Mouse (Mus musculus) bone marrow macrophage, adult 2 months (primary cell): ENCODE measurements around the gene Tnn. TPM values are rescaled to one million over a fixed set of nuclear protein-coding genes. Genes with fewer than 3 reads are reported as not detected.
A peak's percentile ranks its signal among the peaks of the same experiment; 100 is the strongest.

Experiments used
- H3K27ac ChIP-seq: 2 replicates; pipeline ENCODE4 v1.5.1; 2012; ENCODE audit warnings: low read depth, low read length; ENCODE audit not compliant: insufficient read depth
- H3K4me1 ChIP-seq: 2 replicates; pipeline ENCODE4 v1.6.1; 2012; ENCODE audit warnings: low read length; ENCODE audit not compliant: control insufficient read depth, insufficient read depth
- H3K4me3 ChIP-seq: 2 replicates; pipeline ENCODE4 v1.5.1; 2012; ENCODE audit warnings: mild to moderate bottlenecking, low read length, moderate library complexity; ENCODE audit not compliant: insufficient read depth
- CTCF ChIP-seq: IDR thresholded peaks from 2 replicates; pipeline ENCODE4 v1.5.1; 2012; ENCODE audit warnings: low read depth, mild to moderate bottlenecking, low read length, moderate library complexity
- POLR2A ChIP-seq: IDR thresholded peaks from 2 replicates; pipeline ENCODE4 v1.6.1; 2012; ENCODE audit warnings: mild to moderate bottlenecking, low read depth, low read length, borderline replicate concordance
- polyA plus RNA-seq: library from polyadenylated mRNA; stranded (reverse); fragments of >200 nt; gene quantifications from 2 replicates; pipeline ENCODE4 v1.2.4, GENCODE M21; 2012; ENCODE audit not compliant: missing spikeins, insufficient read depth, insufficient read length

Tnn gene
- 0.60 and 0.75 TPM in 2 replicates for polyA plus RNA-seq

DNA sequence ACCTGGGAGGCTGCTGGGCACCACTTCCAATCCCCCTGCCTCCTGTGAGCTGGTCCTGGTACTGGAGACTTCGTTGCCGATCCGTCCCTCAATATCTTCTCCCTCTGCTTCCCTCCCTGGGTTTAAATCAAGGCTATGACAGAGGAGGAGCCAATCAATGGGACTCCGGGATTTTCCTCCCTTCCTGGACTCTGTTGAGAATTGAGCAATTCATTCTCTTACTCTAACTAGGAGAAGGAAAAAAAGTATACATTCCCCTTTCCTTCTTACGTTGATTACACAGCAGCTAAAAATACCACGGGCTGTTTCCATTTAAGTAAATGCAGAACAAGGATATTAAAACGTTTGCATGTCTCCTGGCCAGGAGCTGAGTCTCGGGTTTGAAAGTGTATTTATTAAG, at the start of gene Tnn:
Gene Tnn (minus strand): TSS at position 101 of the 400 bp plus-strand sequence.
- Histone ChIP-seq H3K4me3 (no peak within 1 kb of the TSS), H3K27ac (no peak within 1 kb of the TSS), H3K4me1 (peaks cover 39% of the 10 kb centered on the region)
- TF ChIP-seq CTCF (no peak), POLR2A (no peak)

DNA sequence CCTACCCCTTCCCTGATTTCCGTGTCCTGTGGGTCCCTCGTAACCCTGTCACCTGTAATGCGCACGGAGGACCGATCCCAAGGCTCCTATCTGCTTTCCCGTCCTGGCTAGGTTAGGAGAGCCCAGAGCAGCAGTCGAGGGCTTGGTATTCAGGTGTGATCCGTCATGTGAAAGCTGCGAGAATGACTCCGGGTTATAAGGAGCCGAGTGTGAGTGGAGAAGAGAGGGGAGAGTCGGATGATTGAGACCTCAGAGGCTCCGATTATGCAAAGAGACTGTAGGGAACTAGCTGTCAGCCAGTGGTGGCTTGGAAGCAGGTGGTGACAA, 41.9 kb upstream of the Tnn start:
- peaks cover 2% of the 10 kb centered on the region; the same call in 1 of the 2 replicates for H3K4me1 ChIP-seq
- TF ChIP-seq CTCF (peak; percentile 14; the same call in 1 of the 2 replicates), POLR2A (no peak)
- H3K4me3 ChIP-seq = peak overlapping the region; percentile 71
- H3K27ac ChIP-seq = peak overlapping the region; percentile 28

DNA sequence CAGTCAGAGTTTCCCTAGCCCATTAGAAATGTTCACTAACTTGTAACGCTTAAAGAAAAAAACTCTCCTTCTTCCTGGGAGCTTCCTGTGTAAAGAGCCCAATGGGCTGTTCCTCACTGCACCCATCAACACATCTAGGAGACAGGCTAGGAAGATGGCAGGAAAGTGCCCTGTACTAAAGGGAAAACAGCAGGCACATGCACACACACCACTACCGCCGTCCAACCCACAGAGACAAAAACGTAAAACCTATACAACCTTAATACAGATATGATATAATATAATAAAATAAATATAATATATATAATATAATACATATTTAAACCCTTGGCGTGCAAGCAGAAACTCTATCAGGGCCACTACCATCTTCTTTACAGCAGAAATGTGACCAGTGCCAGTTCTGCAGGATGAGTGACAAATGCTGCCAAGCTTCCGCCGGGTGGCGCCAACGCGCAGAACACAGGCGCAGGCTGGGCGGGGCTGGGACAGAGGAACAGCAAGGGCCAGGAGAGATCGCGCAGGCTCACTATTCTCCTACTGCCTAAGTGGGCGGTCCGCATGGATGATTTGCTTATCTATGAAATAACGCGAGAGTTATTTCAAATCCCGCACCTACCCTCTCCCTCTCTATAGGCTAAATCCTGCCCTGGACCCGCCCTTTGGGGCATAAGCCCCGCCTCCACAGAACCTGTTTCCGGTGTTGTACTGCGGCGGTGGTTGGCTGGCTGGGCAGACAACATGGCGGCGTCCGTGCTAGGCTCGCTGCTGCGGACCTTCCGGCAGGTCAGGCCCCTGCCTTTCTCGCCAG, 41.4 kb upstream of the Tnn start, which contains the start of gene Mrps14:
Gene Mrps14 (plus strand): TSS at position 687 of the 808 bp plus-strand sequence.
- H3K4me1 ChIP-seq = peaks cover 2% of the 10 kb centered on the region; the same call in 1 of the 2 replicates
- H3K4me3 ChIP-seq = peak within 1 kb of the TSS; percentile 71
- TF ChIP-seq POLR2A = no peak
- peak; percentile 51 for TF ChIP-seq CTCF
- peak within 1 kb of the TSS; percentile 28 for H3K27ac ChIP-seq

DNA sequence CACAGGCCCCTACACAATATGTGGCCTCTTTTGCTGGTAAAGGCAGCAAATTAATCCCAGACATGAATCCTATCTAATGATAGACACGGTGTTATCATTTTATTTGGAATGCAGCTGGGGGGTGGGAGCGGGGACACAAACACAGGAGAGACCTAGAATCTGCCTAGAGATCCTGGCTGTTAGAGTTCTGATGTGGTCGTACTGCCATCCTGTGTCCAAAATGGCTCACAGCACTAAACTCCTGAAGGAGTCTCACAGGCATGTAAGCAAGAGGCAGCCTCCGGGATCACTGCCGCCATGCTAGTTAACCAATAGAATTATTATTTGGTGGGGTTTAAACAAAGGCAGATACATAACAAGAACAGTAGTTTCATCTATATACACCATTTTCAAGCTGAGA, 31.1 kb upstream of the Tnn start:
- Histone ChIP-seq H3K4me1 (peaks cover 2% of the 10 kb centered on the region; the same call in 1 of the 2 replicates), H3K27ac (no peak overlapping the region), H3K4me3 (no peak overlapping the region)
- peak; percentile 51; the same call in 1 of the 2 replicates for TF ChIP-seq CTCF
- no peak for TF ChIP-seq POLR2A

DNA sequence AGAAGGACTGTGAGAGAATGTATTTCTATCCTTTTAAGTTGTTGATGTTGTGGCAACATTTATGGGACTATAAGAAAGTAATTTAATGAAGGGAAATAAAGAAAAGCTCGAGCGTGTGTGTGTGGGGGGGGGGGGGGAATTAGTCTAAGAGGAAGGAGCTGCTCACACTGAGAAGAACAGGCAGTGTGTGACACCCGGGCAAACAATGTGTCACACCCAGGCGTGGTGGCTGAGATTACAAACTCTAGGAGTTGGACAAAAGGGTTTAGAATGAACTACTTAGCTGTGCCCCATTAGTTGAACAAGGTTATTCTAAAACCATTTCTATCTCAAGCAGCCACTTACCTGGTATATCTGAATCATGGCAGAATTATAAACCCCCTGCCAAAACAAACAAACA, 27.8 kb upstream of the Tnn start:
- no peak for TF ChIP-seq CTCF
- TF ChIP-seq POLR2A = no peak
- Histone ChIP-seq H3K4me1 (peaks cover 2% of the 10 kb centered on the region; the same call in 1 of the 2 replicates), H3K4me3 (no peak overlapping the region), H3K27ac (no peak overlapping the region)

DNA sequence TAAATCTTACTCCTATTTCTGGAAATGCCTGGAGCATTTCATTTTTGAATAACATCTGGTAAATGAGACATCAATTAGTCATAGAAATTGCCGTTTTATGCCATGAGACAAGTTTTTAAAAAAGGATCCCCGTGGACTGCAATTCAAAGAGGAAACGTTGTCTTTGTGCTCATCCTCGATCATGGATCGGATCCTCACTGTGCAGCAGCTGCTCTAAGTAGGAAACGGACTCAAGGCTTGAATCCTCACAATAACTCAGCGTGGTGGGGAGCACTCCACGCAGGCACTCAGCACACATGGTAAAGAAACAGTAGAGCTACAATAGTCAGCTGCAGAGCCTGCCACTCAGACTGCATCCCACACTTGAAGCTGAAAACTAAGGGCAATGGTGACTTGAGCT, 23.5 kb upstream of the Tnn start:
- H3K4me1 ChIP-seq = no peaks in the 10 kb centered on the region
- TF ChIP-seq POLR2A (no peak), CTCF (no peak)
- no peak overlapping the region for H3K4me3 ChIP-seq
- H3K27ac ChIP-seq = no peak overlapping the region

DNA sequence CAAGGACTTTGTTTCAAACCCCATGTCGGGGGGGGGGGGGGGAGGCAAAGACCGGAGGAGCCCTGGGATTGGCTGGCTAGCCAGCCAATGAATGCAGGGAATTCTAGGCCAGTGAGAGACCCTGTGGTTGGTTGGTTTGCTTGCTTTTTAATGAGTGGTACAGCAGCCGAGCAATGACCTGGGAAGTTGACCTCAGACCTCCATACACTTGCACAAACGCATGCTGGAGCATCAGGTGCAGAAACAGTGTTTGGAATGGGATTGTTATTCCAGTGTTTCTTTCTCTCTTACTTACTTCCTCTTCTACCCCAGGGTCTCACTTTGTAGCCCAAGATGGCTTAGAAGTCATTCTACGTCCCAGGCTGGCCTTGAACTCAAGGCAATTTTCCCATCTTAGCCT, 13.2 kb upstream of the Tnn start:
- Histone ChIP-seq H3K27ac (no peak overlapping the region), H3K4me3 (no peak overlapping the region), H3K4me1 (no peaks in the 10 kb centered on the region)
- no peak for TF ChIP-seq CTCF
- TF ChIP-seq POLR2A = no peak

DNA sequence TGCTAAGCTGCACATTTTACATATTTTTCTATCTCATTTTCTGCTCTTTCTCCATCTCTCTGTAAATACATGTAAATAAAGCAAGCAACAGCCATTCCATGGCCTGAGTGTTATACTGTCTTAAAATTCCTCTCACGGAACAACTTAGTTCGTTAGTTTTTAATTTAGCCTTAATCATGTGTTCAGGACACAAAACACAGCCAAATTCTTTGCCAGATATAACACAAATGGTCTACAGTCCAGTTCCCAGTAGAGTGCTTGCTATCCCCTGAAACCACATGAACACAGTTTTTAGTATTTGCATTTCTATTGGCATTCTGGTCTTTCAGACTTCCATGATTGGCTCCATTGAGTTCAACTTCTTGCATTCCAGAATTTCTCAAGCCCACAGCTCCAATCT, 4.8 kb upstream of the Tnn start:
- Histone ChIP-seq H3K27ac (no peak overlapping the region), H3K4me1 (peaks cover 19% of the 10 kb centered on the region), H3K4me3 (no peak overlapping the region)
- TF ChIP-seq CTCF (no peak), POLR2A (no peak)

DNA sequence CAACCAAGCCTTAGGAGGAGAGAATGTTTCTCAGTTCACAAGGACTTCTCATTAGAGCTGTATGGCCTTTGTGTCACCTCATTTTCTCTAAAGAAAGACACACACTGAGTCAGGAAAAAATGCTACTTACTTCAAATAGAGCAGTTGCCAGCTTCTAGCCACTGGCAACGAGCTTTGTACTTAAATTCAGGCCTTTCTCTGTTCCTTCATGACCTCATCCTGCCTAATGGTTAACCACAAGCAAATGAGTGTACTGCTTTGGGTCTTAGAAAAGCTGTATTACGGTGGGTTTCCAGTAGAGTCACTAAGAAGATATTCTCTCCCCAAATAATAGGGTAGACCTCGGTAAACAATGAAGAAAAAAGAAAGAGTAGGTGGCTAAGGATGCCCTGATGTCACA, 2.7 kb downstream of the Tnn start:
- Histone ChIP-seq H3K27ac (no peak overlapping the region), H3K4me1 (peaks cover 34% of the 10 kb centered on the region), H3K4me3 (no peak overlapping the region)
- TF ChIP-seq POLR2A (no peak), CTCF (no peak)

DNA sequence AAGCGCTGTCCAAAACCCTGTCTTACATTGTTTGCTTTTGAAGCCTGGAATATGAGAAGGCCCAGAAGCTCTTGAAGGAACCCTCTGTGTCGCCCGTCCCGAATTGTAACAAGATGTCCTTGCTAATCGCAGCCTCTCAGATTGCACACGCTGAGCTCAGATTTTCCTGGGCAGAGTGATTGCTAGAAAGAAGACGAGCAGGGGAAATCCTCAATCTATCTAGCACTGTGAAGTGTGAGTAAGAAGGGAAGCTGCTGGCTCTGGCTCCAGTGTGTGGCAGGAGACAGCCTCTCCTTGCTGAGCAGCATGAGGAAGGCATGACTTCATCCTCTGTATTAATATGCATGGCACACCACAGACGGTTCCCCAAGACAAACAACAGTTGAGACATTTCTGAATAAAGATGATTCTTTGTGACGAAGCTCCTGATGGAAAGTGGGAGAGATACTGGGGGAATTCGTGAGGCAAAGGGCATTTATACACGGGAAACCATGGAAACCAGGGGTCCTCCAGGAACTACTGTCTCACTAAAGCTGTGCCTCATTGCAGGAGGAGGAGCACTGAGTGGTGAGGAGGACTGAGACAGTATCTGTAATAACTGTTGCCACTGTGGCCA, 4.0 kb downstream of the Tnn start:
- H3K4me1 ChIP-seq = peaks cover 34% of the 10 kb centered on the region
- H3K27ac ChIP-seq = peak overlapping the region; percentile 22
- no peak overlapping the region for H3K4me3 ChIP-seq
- no peak for TF ChIP-seq POLR2A
- TF ChIP-seq CTCF = no peak

DNA sequence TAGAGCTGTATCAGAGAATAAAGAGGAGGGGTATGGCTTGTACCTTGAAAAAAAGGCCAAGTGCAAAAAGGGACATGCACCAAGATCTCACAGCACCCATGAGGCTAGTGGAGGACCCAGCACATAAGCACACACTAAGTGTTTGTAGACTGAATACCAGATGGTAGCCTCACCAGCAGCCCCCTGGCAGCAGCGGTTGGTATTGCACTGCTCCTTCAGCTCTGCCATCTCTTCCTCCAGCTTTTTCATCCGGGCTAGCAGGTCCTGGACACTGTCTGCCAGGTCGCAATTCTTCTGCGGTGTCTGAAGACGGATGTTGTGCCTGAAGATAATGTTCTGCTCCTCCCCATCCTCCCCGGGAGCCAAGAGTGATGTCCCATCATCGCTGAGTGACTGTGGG, 6.1 kb downstream of the Tnn start:
- Histone ChIP-seq H3K27ac (no peak overlapping the region), H3K4me1 (peaks cover 23% of the 10 kb centered on the region), H3K4me3 (no peak overlapping the region)
- TF ChIP-seq CTCF = no peak
- TF ChIP-seq POLR2A = no peak
